Mouse (Mus musculus): ENCODE measurements around the gene Supt5.
A peak's percentile ranks its signal among the peaks of the same experiment; 100 is the strongest.

Gene Supt5

GRCm38 (mm10) chr7:28301616-28302433 is 36.7 kb downstream of the Supt5 start, which contains the start of gene Dll3:
TSS of gene Dll3 (minus strand) at chr7:28302238.
- DNase-seq (ENCODE audit: low read depth) = peak; percentile 69

GRCm38 (mm10) chr7:28298837-28299625 is 39.5 kb downstream of the Supt5 start:
- peak; percentile 80 for DNase-seq (ENCODE audit: low read depth)

- no peak for DNase-seq (ENCODE audit: low read depth)
Measured at GRCm38 (mm10) chr7:28294481-28294880, 44.1 kb downstream of the Supt5 start.

GRCm38 (mm10) chr7:28290638-28291590 is 47.6 kb downstream of the Supt5 start, which contains the start of gene Selenov:
TSS of gene Selenov (minus strand) at chr7:28291186.
- no peak for DNase-seq (ENCODE audit: low read depth)

- DNase-seq (ENCODE audit: low read depth) = no peak
Measured at GRCm38 (mm10) chr7:28290165-28290564, 48.4 kb downstream of the Supt5 start.

- DNase-seq (ENCODE audit: low read depth) = no peak
Measured at GRCm38 (mm10) chr7:28280630-28281029, 57.9 kb downstream of the Supt5 start.

- no peak for DNase-seq (ENCODE audit: low read depth)
Measured at GRCm38 (mm10) chr7:28278279-28278652, 60.3 kb downstream of the Supt5 start.

- peak; percentile 92 for DNase-seq (ENCODE audit: low read depth)
Measured at GRCm38 (mm10) chr7:28277615-28278278, 60.8 kb downstream of the Supt5 start, which contains the start of gene Eid2b. TSS of gene Eid2b (plus strand) at chr7:28277739.

GRCm38 (mm10) chr7:28277237-28277614 is 61.3 kb downstream of the Supt5 start:
- no peak for DNase-seq (ENCODE audit: low read depth)

- DNase-seq (ENCODE audit: low read depth) = no peak
Measured at GRCm38 (mm10) chr7:28271761-28272160, 66.8 kb downstream of the Supt5 start.

- no peak for DNase-seq (ENCODE audit: low read depth)
Measured at GRCm38 (mm10) chr7:28269355-28269754, 69.2 kb downstream of the Supt5 start.

- DNase-seq (ENCODE audit: low read depth) = no peak
Measured at GRCm38 (mm10) chr7:28268576-28268975, 70.0 kb downstream of the Supt5 start.

GRCm38 (mm10) chr7:28268042-28268531 is 70.5 kb downstream of the Supt5 start:
- no peak for DNase-seq (ENCODE audit: low read depth)

GRCm38 (mm10) chr7:28267129-28268041 is 71.2 kb downstream of the Supt5 start, which contains the start of gene Eid2:
TSS of gene Eid2 (plus strand) at chr7:28267881.
- DNase-seq (ENCODE audit: low read depth) = no peak

GRCm38 (mm10) chr7:28265391-28265790 is 73.2 kb downstream of the Supt5 start:
- DNase-seq (ENCODE audit: low read depth) = peak; percentile 56
